Mouse (Mus musculus) brain, embryonic 14.5 days (tissue): ENCODE results near the gene Atp4b. TPM values are rescaled to one million over a fixed set of nuclear protein-coding genes. Genes with fewer than 3 reads are reported as not detected.
A peak's percentile ranks its signal among the peaks of the same experiment; 100 is the strongest.

Source experiments
- DNase-seq: peaks from one replicate; pipeline ENCODE4 v3.0.0-alpha.2; 2011; ENCODE audit warnings: low read depth
- CTCF ChIP-seq: fragments of 200-500 bp; IDR thresholded peaks from 2 replicates; pipeline ENCODE4 v1.5.1; 2012; ENCODE audit warnings: inconsistent platforms, mild to moderate bottlenecking, moderate library complexity, borderline replicate concordance; ENCODE audit not compliant: insufficient read depth, insufficient read length; ENCODE audit errors: extremely low read depth
- POLR2A ChIP-seq: fragments of 200-500 bp; IDR thresholded peaks from 2 replicates; pipeline ENCODE4 v1.6.1; 2012; ENCODE audit warnings: mild to moderate bottlenecking, inconsistent platforms, borderline replicate concordance; ENCODE audit not compliant: poor library complexity, insufficient read depth, insufficient read length, severe bottlenecking; ENCODE audit errors: extremely low read depth
- polyA plus RNA-seq: library from polyadenylated mRNA; depleted of rRNA; stranded (reverse); fragments of >200 nt; gene quantifications from 2 replicates; pipeline ENCODE4 v1.2.3, GENCODE M21; 2012

Atp4b gene
- polyA plus RNA-seq, 1 experiment: not detected

- TF ChIP-seq POLR2A (no peak), CTCF (no peak)
- DNase-seq: no peak
Measured at GRCm38 (mm10) chr8:13415879-13416278, 19.3 kb upstream of the Atp4b start.

GRCm38 (mm10) chr8:13413823-13414390 is 17.3 kb upstream of the Atp4b start:
- no peak for DNase-seq
- no peak for TF ChIP-seq CTCF
- no peak for TF ChIP-seq POLR2A

DNA sequence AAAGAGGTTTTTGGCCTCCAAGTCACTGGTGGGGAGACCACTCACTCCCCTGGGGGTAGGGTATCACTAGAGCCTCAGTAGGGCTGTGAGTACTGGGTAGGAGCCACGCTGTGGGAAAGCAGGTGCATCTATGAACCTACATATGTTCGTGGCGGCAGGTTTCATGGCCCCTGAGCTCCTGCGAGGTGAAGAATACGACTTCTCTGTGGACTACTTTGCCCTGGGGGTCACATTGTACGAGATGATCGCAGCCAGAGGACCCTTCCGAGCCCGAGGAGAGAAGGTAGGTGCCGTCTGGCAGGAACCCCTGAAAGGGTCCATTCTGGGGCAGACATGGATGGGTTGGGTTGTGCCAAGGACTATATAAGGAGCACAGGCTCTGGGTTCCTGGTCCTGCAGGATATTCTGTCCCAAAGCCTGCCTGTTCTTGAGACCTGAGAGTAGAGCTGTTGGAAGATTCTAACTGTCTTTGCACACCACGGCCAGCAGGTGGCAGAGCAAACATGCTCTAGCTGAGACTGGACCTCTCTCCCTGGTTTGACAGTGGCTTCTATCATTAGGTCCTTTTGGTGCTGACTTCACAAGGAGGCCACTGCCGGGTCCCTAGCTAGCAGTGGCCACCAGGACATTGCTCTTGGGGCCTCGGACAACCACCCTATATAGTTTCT is 16.4 kb upstream of the Atp4b start:
- peak; percentile 70 for DNase-seq
- TF ChIP-seq POLR2A (no peak), CTCF (peak; percentile 85)

DNA sequence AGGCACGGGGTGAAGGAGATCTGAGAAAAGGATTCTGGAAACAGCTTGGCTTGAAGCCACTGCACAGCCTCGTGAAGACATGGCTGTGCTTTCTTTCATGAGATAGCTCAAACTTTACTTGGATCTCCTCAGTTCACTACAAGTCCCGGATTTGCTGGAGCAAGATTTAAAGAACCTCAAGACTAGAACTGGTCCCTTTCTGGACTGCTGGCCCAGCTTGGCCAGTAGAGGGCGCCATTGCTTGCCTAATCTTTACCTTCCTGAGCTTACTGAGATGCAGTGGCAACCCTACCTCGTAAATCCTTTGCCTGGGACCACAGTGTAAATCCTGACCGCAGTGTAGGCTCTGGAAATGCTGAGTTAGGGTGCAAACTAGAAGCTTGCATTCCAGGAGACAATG is 15.0 kb upstream of the Atp4b start:
- TF ChIP-seq POLR2A: no peak
- TF ChIP-seq CTCF: peak; percentile 89
- DNase-seq: peak; percentile 75

DNA sequence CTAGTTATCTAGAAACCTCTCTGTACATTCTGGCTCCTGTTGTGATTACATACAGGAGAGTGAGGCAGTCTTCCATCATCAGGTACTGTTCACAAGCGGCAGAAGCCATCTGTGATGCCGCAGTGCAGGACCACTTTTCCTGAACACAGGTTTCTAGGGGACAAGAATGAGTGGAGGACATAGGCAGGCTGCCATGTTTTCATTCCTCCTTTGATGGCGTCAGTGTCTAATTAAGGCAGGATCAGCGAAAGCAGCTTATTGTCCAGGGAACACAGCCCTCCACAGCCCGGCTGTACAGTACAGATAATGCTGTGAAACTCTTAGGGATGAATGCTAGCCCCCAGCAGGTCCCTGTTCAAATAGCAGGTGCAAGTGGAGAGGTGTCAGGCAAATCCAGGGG is 9.4 kb upstream of the Atp4b start:
- peak; percentile 19 for DNase-seq
- TF ChIP-seq CTCF (no peak), POLR2A (no peak)

DNA sequence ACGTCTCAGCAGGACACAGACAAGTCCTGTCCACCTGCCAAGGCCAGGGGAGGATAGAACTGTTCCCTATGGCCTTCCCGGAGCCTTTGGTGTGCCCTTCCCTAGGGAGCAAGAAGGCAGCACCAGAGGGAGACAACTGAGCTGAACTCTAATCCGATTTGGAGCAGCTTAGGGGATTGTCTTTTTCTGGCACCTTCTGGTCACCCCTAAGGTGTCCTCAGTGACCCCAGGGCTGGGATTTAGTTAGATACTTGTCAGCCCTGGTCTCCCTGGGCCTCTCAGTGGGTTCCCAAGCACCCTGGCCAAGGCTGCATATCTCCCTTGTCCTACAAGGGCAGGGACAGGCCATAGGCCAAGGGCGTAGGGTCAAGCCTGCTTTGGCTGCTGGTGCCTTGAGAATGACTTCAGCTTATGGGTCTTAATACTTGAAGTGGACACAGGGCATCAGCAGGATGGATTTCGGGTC is 8.1 kb upstream of the Atp4b start, which contains the start of gene Grk1:
Gene Grk1 (plus strand): TSS at position 416 of the 466 bp plus-strand sequence.
- TF ChIP-seq POLR2A (no peak), CTCF (no peak)
- no peak for DNase-seq

DNA sequence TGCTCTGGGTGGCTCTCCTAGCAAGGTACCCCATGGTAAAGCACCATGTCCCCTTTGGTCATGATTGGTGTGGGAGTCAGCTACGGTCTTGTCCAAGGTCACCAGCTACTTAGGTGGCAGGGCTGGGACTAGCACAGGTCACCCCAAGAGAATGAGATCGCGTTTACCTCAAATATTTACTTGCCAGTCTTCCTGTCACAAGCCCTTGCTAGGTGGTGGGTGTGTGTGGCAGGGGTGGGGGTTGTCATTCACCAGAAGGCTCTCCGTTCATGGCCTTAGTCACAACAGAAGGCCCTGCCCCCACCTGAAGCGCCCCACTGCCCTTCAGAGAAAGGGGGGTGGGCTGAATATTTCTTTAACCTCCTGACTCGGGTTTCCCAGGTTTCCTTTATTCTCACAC is 6.9 kb upstream of the Atp4b start:
- TF ChIP-seq CTCF (no peak), POLR2A (no peak)
- no peak for DNase-seq

GRCm38 (mm10) chr8:13393869-13394268 is 2.8 kb downstream of the Atp4b start:
- TF ChIP-seq POLR2A: no peak
- no peak for TF ChIP-seq CTCF
- DNase-seq: no peak

DNA sequence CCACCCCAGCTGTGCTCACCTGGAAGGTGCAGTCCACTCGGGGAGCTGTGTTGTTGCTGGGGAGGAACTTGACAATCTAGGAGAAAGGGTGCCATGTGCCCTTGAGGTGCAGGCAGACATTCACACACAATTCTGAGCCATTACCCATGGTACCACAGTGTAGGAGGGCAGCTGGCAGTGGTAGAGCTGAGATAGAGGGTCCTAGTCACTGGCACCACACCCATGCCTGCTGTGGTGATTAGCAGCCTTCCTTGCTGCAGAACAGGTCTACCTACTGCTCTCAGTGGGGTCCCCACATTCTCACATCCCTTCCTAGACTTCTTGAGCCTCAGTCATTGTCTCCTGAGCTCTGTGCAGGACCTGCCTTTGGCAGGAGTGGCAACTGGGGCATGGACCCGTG is 7.9 kb downstream of the Atp4b start:
- TF ChIP-seq CTCF: no peak
- no peak for DNase-seq

- DNase-seq: no peak
- TF ChIP-seq CTCF (no peak), POLR2A (no peak)
Measured at GRCm38 (mm10) chr8:13387728-13388127, 8.9 kb downstream of the Atp4b start.

- DNase-seq: no peak
- TF ChIP-seq CTCF (no peak), POLR2A (no peak)
Measured at GRCm38 (mm10) chr8:13386366-13386765, 10.3 kb downstream of the Atp4b start.

GRCm38 (mm10) chr8:13382999-13383398 is 13.6 kb downstream of the Atp4b start:
- TF ChIP-seq POLR2A (no peak), CTCF (no peak)

More at GRCm38 (mm10) chr8:13382999-13383398, 13.6 kb downstream of the Atp4b start:
- DNase-seq: no peak
